Mouse (Mus musculus) forebrain, embryonic 16.5 days (tissue): Measurements from ENCODE around the gene Shroom2. TPM values are rescaled to one million over a fixed set of nuclear protein-coding genes. Genes with fewer than 3 reads are reported as not detected.
"Not testable (repeated sequence)": the region's sequence is repeated elsewhere in the genome, so short reads cannot be mapped to it uniquely, and the experiment has no call there.

Experiments
- ATAC-seq: fragments of 200-750 bp; cut with Nextera tagmentation; 2 replicates; pipeline ENCODE4 v1.8.0; 2017; ENCODE audit warnings: mild to moderate bottlenecking, moderate library complexity
- H3K27ac ChIP-seq: fragments of 300-500 bp; sonication (generic); 2 replicates; pipeline ENCODE4 v1.5.1; 2014; ENCODE audit warnings: low read length, control low read depth
- H3K27me3 ChIP-seq: fragments of 300-500 bp; sonication (generic); replicated peaks from 2 replicates; pipeline ENCODE4 v1.6.1; 2014; ENCODE audit warnings: low read length; ENCODE audit not compliant: control insufficient read depth, insufficient read depth
- H3K36me3 ChIP-seq: fragments of 300-500 bp; sonication (generic); 2 replicates; pipeline ENCODE4 v1.6.1; 2014; ENCODE audit not compliant: control insufficient read depth, insufficient read depth
- H3K4me1 ChIP-seq: fragments of 300-500 bp; sonication (generic); replicated peaks from 2 replicates; pipeline ENCODE4 v1.6.1; 2014; ENCODE audit warnings: low read length; ENCODE audit not compliant: control insufficient read depth, insufficient read depth
- H3K4me2 ChIP-seq: fragments of 300-500 bp; sonication (generic); 2 replicates; pipeline ENCODE4 v1.6.1; 2014; ENCODE audit warnings: mild to moderate bottlenecking, low read length, control low read depth
- H3K4me3 ChIP-seq: fragments of 300-500 bp; sonication (generic); replicated peaks from 2 replicates; pipeline ENCODE4 v1.5.1; 2014; ENCODE audit warnings: mild to moderate bottlenecking, low read length, control low read depth
- H3K9ac ChIP-seq: fragments of 300-500 bp; sonication (generic); replicated peaks from 2 replicates; pipeline ENCODE4 v1.6.1; 2014; ENCODE audit warnings: low read depth, low read length, control low read depth
- H3K9me3 ChIP-seq: fragments of 300-500 bp; sonication (generic); 2 replicates; pipeline ENCODE4 v1.6.1; 2016; ENCODE audit warnings: low read length; ENCODE audit not compliant: control insufficient read depth
- WGBS: fragments of 180-500 bp; shearing (Covaris S2); extraction: QIAGEN DNeasy Blood & Tissue Kit; methylation state at CpG from one replicate; pipeline ENCODE4 v1.1.7; 2014; 5-methylcytosine and 5-hydroxymethylcytosine counted together
- polyA plus RNA-seq: library from polyadenylated mRNA; unstranded; fragments of >200 nt; fragmentation: Nextera tagmentation; extraction: Ambion mirVana; gene quantifications from 2 replicates; pipeline ENCODE4 v1.2.1, GENCODE M21; 2015

Gene Shroom2
- polyA plus RNA-seq, 1 experiment from 2014 or later, result 59.3 TPM

- not testable (repeated sequence) for H3K36me3 ChIP-seq, H3K9me3 ChIP-seq, ATAC-seq, H3K4me2 ChIP-seq, H3K27ac ChIP-seq, H3K4me3 ChIP-seq, H3K27me3 ChIP-seq, H3K4me1 ChIP-seq, H3K9ac ChIP-seq
- 57% methylated on average over 2 of the region's 2 CpGs for WGBS
These were observed 58.5 kb downstream of the Shroom2 start for GRCm38 (mm10) chrX:152710715-152711114.

- no peaks in the 10 kb centered on the region for H3K36me3 ChIP-seq
- 72% methylated on average over 4 of the region's 4 CpGs for WGBS
These were observed 60.9 kb downstream of the Shroom2 start for GRCm38 (mm10) chrX:152708359-152708758.

GRCm38 (mm10) chrX:152705397-152705796 lies 63.9 kb downstream of the Shroom2 start:
- WGBS, result 16% methylated on average over 3 of the region's 3 CpGs
- Histone ChIP-seq H3K27ac (no peak overlapping the region), H3K4me3 (no peak overlapping the region), H3K4me1 (no peaks in the 10 kb centered on the region), H3K27me3 (peaks cover 5% of the 10 kb centered on the region; the same call in 1 of the 2 replicates), H3K9me3 (no peaks in the 10 kb centered on the region), H3K9ac (no peak overlapping the region), H3K4me2 (no peak overlapping the region), H3K36me3 (no peaks in the 10 kb centered on the region)
- no peak for ATAC-seq

More at GRCm38 (mm10) chrX:152708359-152708758, 60.9 kb downstream of the Shroom2 start:
- Histone ChIP-seq H3K4me2 (no peak overlapping the region), H3K4me3 (no peak overlapping the region), H3K9me3 (no peaks in the 10 kb centered on the region), H3K9ac (no peak overlapping the region), H3K4me1 (no peaks in the 10 kb centered on the region), H3K27ac (no peak overlapping the region), H3K27me3 (0 out of 2 replicates have a peak, but pooled peaks cover 5% of the 10 kb centered on the region)
- no peak for ATAC-seq

GRCm38 (mm10) chrX:152703624-152704023 lies 65.6 kb downstream of the Shroom2 start:
- Histone ChIP-seq H3K36me3 (no peaks in the 10 kb centered on the region), H3K27me3 (peaks cover 5% of the 10 kb centered on the region; the same call in 1 of the 2 replicates), H3K9ac (no peak overlapping the region), H3K4me2 (no peak overlapping the region), H3K4me1 (no peaks in the 10 kb centered on the region), H3K4me3 (no peak overlapping the region), H3K27ac (no peak overlapping the region), H3K9me3 (no peaks in the 10 kb centered on the region)
- 62% methylated on average over 1 of the region's 1 CpGs for WGBS
- ATAC-seq, result no peak

- H3K9ac ChIP-seq, result no peak overlapping the region
- H3K4me2 ChIP-seq, result no peak overlapping the region
- no peaks in the 10 kb centered on the region for H3K4me1 ChIP-seq
- H3K27me3 ChIP-seq, result peaks cover 2% of the 10 kb centered on the region; the same call in 1 of the 2 replicates
- ATAC-seq, result no peak
- WGBS, result 66% methylated on average over 3 of the region's 3 CpGs
- no peaks in the 10 kb centered on the region for H3K36me3 ChIP-seq
- H3K9me3 ChIP-seq, result no peaks in the 10 kb centered on the region
- H3K27ac ChIP-seq, result no peak overlapping the region
- H3K4me3 ChIP-seq, result no peak overlapping the region
These were observed 67.6 kb downstream of the Shroom2 start for GRCm38 (mm10) chrX:152701679-152702078.

GRCm38 (mm10) chrX:152690788-152691291 lies 78.4 kb downstream of the Shroom2 start:
- ATAC-seq, result no peak
- no peaks in the 10 kb centered on the region for H3K36me3 ChIP-seq
- H3K4me1 ChIP-seq, result peaks cover 3% of the 10 kb centered on the region
- H3K27ac ChIP-seq, result no peak overlapping the region
- H3K4me3 ChIP-seq, result no peak overlapping the region
- H3K9me3 ChIP-seq, result no peaks in the 10 kb centered on the region
- H3K27me3 ChIP-seq, result no peaks in the 10 kb centered on the region
- 38% methylated on average over 2 of the region's 2 CpGs for WGBS
- no peak overlapping the region for H3K9ac ChIP-seq
- H3K4me2 ChIP-seq, result no peak overlapping the region

GRCm38 (mm10) chrX:152679190-152679814 lies 90.0 kb downstream of the Shroom2 start:
- no peak overlapping the region for H3K27ac ChIP-seq
- no peaks in the 10 kb centered on the region for H3K9me3 ChIP-seq
- WGBS, result 47% methylated on average over 2 of the region's 2 CpGs
- H3K4me3 ChIP-seq, result no peak overlapping the region
- H3K36me3 ChIP-seq, result no peaks in the 10 kb centered on the region
- no peak overlapping the region for H3K9ac ChIP-seq
- H3K27me3 ChIP-seq, result no peaks in the 10 kb centered on the region
- no peak for ATAC-seq
- H3K4me2 ChIP-seq, result no peak overlapping the region
- no peaks in the 10 kb centered on the region for H3K4me1 ChIP-seq

GRCm38 (mm10) chrX:152676357-152676756 lies 92.9 kb downstream of the Shroom2 start:
- H3K27me3 ChIP-seq, result no peaks in the 10 kb centered on the region
- no peaks in the 10 kb centered on the region for H3K4me1 ChIP-seq
- WGBS, result 56% methylated on average over 3 of the region's 3 CpGs
- H3K9me3 ChIP-seq, result no peaks in the 10 kb centered on the region
- H3K36me3 ChIP-seq, result no peaks in the 10 kb centered on the region
- no peak overlapping the region for H3K4me3 ChIP-seq
- no peak overlapping the region for H3K27ac ChIP-seq
- H3K9ac ChIP-seq, result no peak overlapping the region
- no peak overlapping the region for H3K4me2 ChIP-seq
- ATAC-seq, result no peak

GRCm38 (mm10) chrX:152673431-152673830 lies 95.8 kb downstream of the Shroom2 start:
- Histone ChIP-seq H3K27ac (no peak overlapping the region), H3K4me3 (no peak overlapping the region), H3K4me2 (no peak overlapping the region), H3K4me1 (no peaks in the 10 kb centered on the region), H3K36me3 (no peaks in the 10 kb centered on the region), H3K9me3 (no peaks in the 10 kb centered on the region), H3K9ac (no peak overlapping the region), H3K27me3 (no peaks in the 10 kb centered on the region)
- WGBS, result 76% methylated on average over 3 of the region's 3 CpGs
- ATAC-seq, result no peak
